In the genomic region with DNA sequence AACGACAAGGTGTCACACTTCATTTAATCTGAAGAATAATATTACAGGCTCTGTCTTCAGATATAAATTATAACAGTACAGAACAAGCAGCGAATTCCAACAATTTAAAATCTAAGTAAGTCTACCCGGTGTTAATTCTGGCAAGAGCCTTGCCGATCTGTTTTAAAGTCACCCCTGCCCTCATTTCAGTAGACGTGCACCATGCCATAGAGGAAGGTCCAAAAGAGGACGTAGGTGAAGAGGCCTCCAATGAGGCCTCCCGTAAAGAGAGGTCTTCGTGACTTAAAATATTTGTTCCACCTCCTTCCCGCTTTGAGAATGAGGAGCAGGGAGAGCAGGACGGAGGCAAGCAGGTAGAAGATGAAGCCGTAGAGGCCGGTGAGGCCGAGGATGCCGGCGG, we compare ENCODE assay signal across 8 mouse cellular contexts. TPM values are rescaled to one million over a fixed set of nuclear protein-coding genes. Genes with fewer than 3 reads are reported as not detected.
A peak's percentile ranks its signal among the peaks of the same experiment; 100 is the strongest.
DNase-seq lines count a peak whose midpoint lies in the region; ATAC-seq lines count a peak whose summit lies in the region.

No protein-coding gene starts in this region.

- H3K27me3 ChIP-seq in lung, embryonic 15.5 days = no peaks in the 10 kb centered on the region
- no peaks in the 10 kb centered on the region for H3K27me3 ChIP-seq in embryonic facial prominence, embryonic 10.5 days (replicated peaks; ENCODE audit: low read depth, poor library complexity, severe bottlenecking)
- no peaks in the 10 kb centered on the region for H3K27me3 ChIP-seq in intestine, embryonic 15.5 days (replicated peaks)
- H3K27me3 ChIP-seq in neural tube, embryonic 15.5 days (replicated peaks) = no peaks in the 10 kb centered on the region

- DNase-seq in lung, postnatal 4 days = no peak
- no peak for DNase-seq in embryonic facial prominence, embryonic 10.5 days (ENCODE audit: low spot score)
- DNase-seq in cerebellum, postnatal 14 days = no peak
- DNase-seq in lung, postnatal 14 days = no peak
- no peak for DNase-seq in ovary, postnatal 14 days (ENCODE audit: low spot score)

- H3K4me2 ChIP-seq in lung, embryonic 15.5 days = peak overlapping the region; percentile 58
- peak overlapping the region; percentile 78 for H3K4me2 ChIP-seq in intestine, embryonic 15.5 days (replicated peaks)
- H3K4me2 ChIP-seq in neural tube, embryonic 15.5 days = peak overlapping the region; percentile 67

- no peak for ATAC-seq in lung, embryonic 15.5 days (ENCODE audit: borderline replicate concordance, extremely low read depth, low FRiP score, low TSS enrichment)
- no peak for ATAC-seq in intestine, embryonic 15.5 days
- no peak for ATAC-seq in neural tube, embryonic 15.5 days (ENCODE audit: low FRiP score)

- H3K36me3 ChIP-seq in lung, embryonic 15.5 days = peaks cover 9% of the 10 kb centered on the region
- peaks cover 42% of the 10 kb centered on the region for H3K36me3 ChIP-seq in embryonic facial prominence, embryonic 10.5 days (replicated peaks)
- peaks cover 3% of the 10 kb centered on the region; the same call in 1 of the 2 replicates for H3K36me3 ChIP-seq in intestine, embryonic 15.5 days
- peaks cover 17% of the 10 kb centered on the region for H3K36me3 ChIP-seq in neural tube, embryonic 15.5 days

- peak overlapping the region; percentile 94 for H3K9ac ChIP-seq in lung, embryonic 15.5 days
- H3K9ac ChIP-seq in intestine, embryonic 15.5 days = peak overlapping the region; percentile 74
- peak overlapping the region; percentile 88 for H3K9ac ChIP-seq in neural tube, embryonic 15.5 days (replicated peaks)

- peak overlapping the region; percentile 90 for H3K27ac ChIP-seq in lung, embryonic 15.5 days
- peak overlapping the region; percentile 94 for H3K27ac ChIP-seq in embryonic facial prominence, embryonic 10.5 days (replicated peaks)
- H3K27ac ChIP-seq in intestine, embryonic 15.5 days = peak overlapping the region; percentile 63; the same call in 1 of the 2 replicates
- peak overlapping the region; percentile 91 for H3K27ac ChIP-seq in neural tube, embryonic 15.5 days (replicated peaks)

- WGBS in lung, embryonic 15.5 days = under 1% methylated on average over 15 of the region's 15 CpGs
- WGBS in embryonic facial prominence, embryonic 10.5 days = 1% methylated on average over 15 of the region's 15 CpGs
- WGBS in intestine, embryonic 15.5 days = under 1% methylated on average over 15 of the region's 15 CpGs
- WGBS in neural tube, embryonic 15.5 days = under 1% methylated on average over 15 of the region's 15 CpGs

- peaks cover 50% of the 10 kb centered on the region for H3K4me1 ChIP-seq in lung, embryonic 15.5 days
- H3K4me1 ChIP-seq in embryonic facial prominence, embryonic 10.5 days = peaks cover 26% of the 10 kb centered on the region
- peaks cover 30% of the 10 kb centered on the region for H3K4me1 ChIP-seq in intestine, embryonic 15.5 days (replicated peaks)
- H3K4me1 ChIP-seq in neural tube, embryonic 15.5 days = peaks cover 43% of the 10 kb centered on the region

- H3K4me3 ChIP-seq in lung, embryonic 15.5 days = peak overlapping the region; percentile 93
- H3K4me3 ChIP-seq in embryonic facial prominence, embryonic 10.5 days = peak overlapping the region; percentile 97
- peak overlapping the region; percentile 94 for H3K4me3 ChIP-seq in intestine, embryonic 15.5 days (replicated peaks)
- H3K4me3 ChIP-seq in neural tube, embryonic 15.5 days (replicated peaks) = peak overlapping the region; percentile 90

- no peaks in the 10 kb centered on the region for H3K9me3 ChIP-seq in lung, embryonic 15.5 days
- no peaks in the 10 kb centered on the region for H3K9me3 ChIP-seq in embryonic facial prominence, embryonic 10.5 days
- no peaks in the 10 kb centered on the region for H3K9me3 ChIP-seq in intestine, embryonic 15.5 days
- no peaks in the 10 kb centered on the region for H3K9me3 ChIP-seq in neural tube, embryonic 15.5 days (replicated peaks)

RNA-seq across cellular contexts. Expression of gene Emc6, which starts 0.7 kb away (rescaled TPM):
- 119 and 126 TPM in 2 replicates for polyA plus RNA-seq in lung, embryonic 15.5 days (2015; fragmentation: Nextera tagmentation; extraction: Ambion mirVana)
- 122 and 123 TPM in 2 replicates for polyA plus RNA-seq in embryonic facial prominence, embryonic 10.5 days (2016; fragmentation: Nextera tagmentation; extraction: Ambion mirVana)
- polyA plus RNA-seq in intestine, embryonic 15.5 days (2015; fragmentation: Nextera tagmentation; extraction: Ambion mirVana) = 118 and 126 TPM in 2 replicates
- polyA plus RNA-seq in neural tube, embryonic 15.5 days (2015; fragmentation: Nextera tagmentation; extraction: Ambion mirVana) = 136 and 148 TPM in 2 replicates

RNA-seq across cellular contexts. Expression of gene Tax1bp3, which starts 0.7 kb away (rescaled TPM):
- polyA plus RNA-seq in lung, embryonic 15.5 days (2015; fragmentation: Nextera tagmentation; extraction: Ambion mirVana) = 270 and 276 TPM in 2 replicates
- polyA plus RNA-seq in embryonic facial prominence, embryonic 10.5 days (2016; fragmentation: Nextera tagmentation; extraction: Ambion mirVana) = 189 and 206 TPM in 2 replicates
- 208 and 212 TPM in 2 replicates for polyA plus RNA-seq in intestine, embryonic 15.5 days (2015; fragmentation: Nextera tagmentation; extraction: Ambion mirVana)
- 118 and 133 TPM in 2 replicates for polyA plus RNA-seq in neural tube, embryonic 15.5 days (2015; fragmentation: Nextera tagmentation; extraction: Ambion mirVana)

RNA-seq across cellular contexts. Expression of gene P2rx5, which starts 16.0 kb away (rescaled TPM):
- polyA plus RNA-seq in lung, embryonic 15.5 days (2015; fragmentation: Nextera tagmentation; extraction: Ambion mirVana) = 0.21 and 0.25 TPM in 2 replicates
- polyA plus RNA-seq in embryonic facial prominence, embryonic 10.5 days (2016; fragmentation: Nextera tagmentation; extraction: Ambion mirVana) = 0.10 and 0.18 TPM in 2 replicates
- polyA plus RNA-seq in intestine, embryonic 15.5 days (2015; fragmentation: Nextera tagmentation; extraction: Ambion mirVana) = 0.09 TPM in 1 of 2 replicates, not detected in the other
- 0.72 and 0.84 TPM in 2 replicates for polyA plus RNA-seq in neural tube, embryonic 15.5 days (2015; fragmentation: Nextera tagmentation; extraction: Ambion mirVana)

RNA-seq across cellular contexts. Expression of gene Ctns, which starts 22.7 kb away (rescaled TPM):
- 12.8 and 13.5 TPM in 2 replicates for polyA plus RNA-seq in lung, embryonic 15.5 days (2015; fragmentation: Nextera tagmentation; extraction: Ambion mirVana)
- 17.4 and 18.4 TPM in 2 replicates for polyA plus RNA-seq in embryonic facial prominence, embryonic 10.5 days (2016; fragmentation: Nextera tagmentation; extraction: Ambion mirVana)
- 23.8 and 25.1 TPM in 2 replicates for polyA plus RNA-seq in intestine, embryonic 15.5 days (2015; fragmentation: Nextera tagmentation; extraction: Ambion mirVana)
- 17.0 and 17.7 TPM in 2 replicates for polyA plus RNA-seq in neural tube, embryonic 15.5 days (2015; fragmentation: Nextera tagmentation; extraction: Ambion mirVana)

RNA-seq across cellular contexts. Expression of gene Shpk, which starts 23.1 kb away (rescaled TPM):
- polyA plus RNA-seq in lung, embryonic 15.5 days (2015; fragmentation: Nextera tagmentation; extraction: Ambion mirVana) = 1.6 TPM in 2 replicates
- polyA plus RNA-seq in embryonic facial prominence, embryonic 10.5 days (2016; fragmentation: Nextera tagmentation; extraction: Ambion mirVana) = 0.49 and 0.86 TPM in 2 replicates
- 6.2 and 8.1 TPM in 2 replicates for polyA plus RNA-seq in intestine, embryonic 15.5 days (2015; fragmentation: Nextera tagmentation; extraction: Ambion mirVana)
- 3.0 and 3.4 TPM in 2 replicates for polyA plus RNA-seq in neural tube, embryonic 15.5 days (2015; fragmentation: Nextera tagmentation; extraction: Ambion mirVana)
